In genomic region chr5:23789078-23789612, GRCm38 (mm10) we compare ENCODE assay signal across 15 mouse cellular contexts. TPM values are rescaled to one million over a fixed set of nuclear protein-coding genes. Genes with fewer than 3 reads are reported as not detected.
A peak's percentile ranks its signal among the peaks of the same experiment; 100 is the strongest.
DNase-seq lines count a peak whose midpoint lies in the region; ATAC-seq and TF ChIP-seq lines count a peak whose summit lies in the region.
"Had no signal": no experiment of that assay in that cellular context is flagged by ENCODE, and none has a peak within 500 bp of the region (broad histone marks: within the 10 kb centered on the region; RNA-seq: fewer than 3 reads in every experiment).

No protein-coding gene starts in this region.

- peaks cover 44% of the 10 kb centered on the region for H3K36me3 ChIP-seq in erythroblast, embryonic 14.5 days (ENCODE audit: control insufficient read depth)
- peaks cover 19% of the 10 kb centered on the region for H3K36me3 ChIP-seq in lung, embryonic 14.5 days (ENCODE audit: insufficient read depth)
- H3K36me3 ChIP-seq in lung, postnatal 0 days (ENCODE audit: insufficient read depth, low read length), result no peaks in the 10 kb centered on the region
- H3K36me3 ChIP-seq in liver, embryonic 12.5 days, result peaks cover 44% of the 10 kb centered on the region
- H3K36me3 ChIP-seq in thymus, adult 2 months (ENCODE audit: control insufficient read depth, insufficient read depth, low read length), result no peaks in the 10 kb centered on the region

- no peak overlapping the region for H3K9ac ChIP-seq in lung, embryonic 14.5 days
- no peak overlapping the region for H3K9ac ChIP-seq in lung, postnatal 0 days (replicated peaks; ENCODE audit: low read depth)
- peak overlapping the region; percentile 94 for H3K9ac ChIP-seq in liver, embryonic 12.5 days

- TF ChIP-seq EP300 in lung, postnatal 0 days (IDR thresholded peaks at IDR 0.05), result no peak

- no peak for TF ChIP-seq POLR2A in thymus, adult 2 months (IDR thresholded peaks at IDR 0.05; ENCODE audit: control insufficient read depth, extremely low read depth, insufficient read depth, low read length, poor library complexity)

- peaks cover 3% of the 10 kb centered on the region; the same call in 1 of the 2 replicates for H3K9me3 ChIP-seq in erythroblast, embryonic 14.5 days (ENCODE audit: control insufficient read depth, low read length)
- H3K9me3 ChIP-seq in lung, embryonic 14.5 days (ENCODE audit: low read depth, low read length), result no peaks in the 10 kb centered on the region
- H3K9me3 ChIP-seq in lung, postnatal 0 days (ENCODE audit: low read length), result no peaks in the 10 kb centered on the region
- no peaks in the 10 kb centered on the region for H3K9me3 ChIP-seq in liver, embryonic 12.5 days (replicated peaks)
- H3K9me3 ChIP-seq: midbrain, embryonic 12.5 days had no signal

- ATAC-seq in erythroblast, adult 5-6 weeks (replicated peaks; ENCODE audit: low FRiP score, poor library complexity, severe bottlenecking), result no peak
- no peak for ATAC-seq in lung, embryonic 14.5 days (ENCODE audit: insufficient read depth)
- ATAC-seq in lung, postnatal 0 days, result no peak
- peak; percentile 62; the same call in 1 of the 2 replicates for ATAC-seq in liver, embryonic 12.5 days
- ATAC-seq: hindbrain, postnatal 0 days had no signal

- H3K27me3 ChIP-seq in erythroblast, embryonic 14.5 days (ENCODE audit: control insufficient read depth), result no peaks in the 10 kb centered on the region
- H3K27me3 ChIP-seq in lung, embryonic 14.5 days (ENCODE audit: insufficient read depth, low read length), result no peaks in the 10 kb centered on the region
- no peaks in the 10 kb centered on the region for H3K27me3 ChIP-seq in lung, postnatal 0 days (replicated peaks; ENCODE audit: insufficient read depth, low read length)
- H3K27me3 ChIP-seq in liver, embryonic 12.5 days (replicated peaks), result no peaks in the 10 kb centered on the region
- H3K27me3 ChIP-seq in thymus, adult 2 months (ENCODE audit: control insufficient read depth, insufficient read depth, low read length), result no peaks in the 10 kb centered on the region
- H3K27me3 ChIP-seq: midbrain, embryonic 12.5 days had no signal

- DNase-seq in lung, embryonic 14.5 days, result no peak
- no peak for DNase-seq in lung, postnatal 0 days (ENCODE audit: low spot score)
- DNase-seq in urinary bladder, postnatal 36 days (ENCODE audit: low spot score in 2 of 2), result no peak
- no peak for DNase-seq in thymus, adult 2 months
- no peak for DNase-seq in cerebellum, adult 18-20 months
- DNase-seq: adrenal gland, adult 8-10 months; gastrocnemius, adult 2 months; kidney, postnatal 14 days; layer of hippocampus, postnatal 36 days; right cerebral cortex, postnatal 14 days had no signal

- peaks cover 33% of the 10 kb centered on the region for H3K4me1 ChIP-seq in erythroblast, embryonic 14.5 days (ENCODE audit: control insufficient read depth)
- H3K4me1 ChIP-seq in lung, embryonic 14.5 days (ENCODE audit: insufficient read depth), result 0 out of 2 replicates have a peak, but pooled peaks cover 4% of the 10 kb centered on the region
- 0 out of 2 replicates have a peak, but pooled peaks cover 5% of the 10 kb centered on the region for H3K4me1 ChIP-seq in lung, postnatal 0 days (ENCODE audit: insufficient read depth, low read depth, low read length)
- peaks cover 32% of the 10 kb centered on the region for H3K4me1 ChIP-seq in liver, embryonic 12.5 days
- peaks cover 3% of the 10 kb centered on the region; the same call in 1 of the 2 replicates for H3K4me1 ChIP-seq in thymus, adult 2 months (replicated peaks; ENCODE audit: control insufficient read depth, insufficient read depth, low read length)

- H3K4me2 ChIP-seq in lung, embryonic 14.5 days, result no peak overlapping the region
- H3K4me2 ChIP-seq in lung, postnatal 0 days (replicated peaks; ENCODE audit: low read depth, low read length), result no peak overlapping the region
- peak overlapping the region; percentile 69 for H3K4me2 ChIP-seq in liver, embryonic 12.5 days

- H3K27ac ChIP-seq in lung, embryonic 14.5 days (ENCODE audit: low read depth), result no peak overlapping the region
- no peak overlapping the region for H3K27ac ChIP-seq in lung, postnatal 0 days (ENCODE audit: low read length)
- H3K27ac ChIP-seq in liver, embryonic 12.5 days, result peak overlapping the region; percentile 87
- H3K27ac ChIP-seq in thymus, adult 2 months (ENCODE audit: control insufficient read depth, insufficient read depth, low read length), result no peak overlapping the region
- H3K27ac ChIP-seq: gastrocnemius, adult 2 months; hindbrain, postnatal 0 days; midbrain, embryonic 12.5 days had no signal

- 76% methylated on average over 4 of the region's 4 CpGs for WGBS in lung, embryonic 14.5 days
- WGBS in lung, postnatal 0 days, result 75% methylated on average over 4 of the region's 4 CpGs
- WGBS in liver, embryonic 12.5 days (ENCODE audit: insufficient replicate concordance), result 23% methylated on average over 4 of the region's 4 CpGs
- 91% methylated on average over 4 of the region's 4 CpGs for WGBS in thymus, adult 2 months

- peak; percentile 23; the same call in 1 of the 2 replicates for TF ChIP-seq CTCF in lung, embryonic 14.5 days (IDR thresholded peaks at IDR 0.05; ENCODE audit: low read depth)
- no peak for TF ChIP-seq CTCF in lung, postnatal 0 days (IDR thresholded peaks at IDR 0.05)
- no peak for TF ChIP-seq CTCF in thymus, adult 2 months (IDR thresholded peaks at IDR 0.05; ENCODE audit: borderline replicate concordance, control insufficient read depth, extremely low read depth, insufficient read depth, low read length, poor library complexity)

- peak overlapping the region; percentile 73 for H3K4me3 ChIP-seq in erythroblast, embryonic 14.5 days (replicated peaks)
- H3K4me3 ChIP-seq in lung, embryonic 14.5 days (ENCODE audit: low read depth, low read length), result no peak overlapping the region
- H3K4me3 ChIP-seq in lung, postnatal 0 days (ENCODE audit: low read depth, low read length), result no peak overlapping the region
- H3K4me3 ChIP-seq in liver, embryonic 12.5 days, result peak overlapping the region; percentile 83
- H3K4me3 ChIP-seq in thymus, adult 2 months (ENCODE audit: control insufficient read depth, insufficient read depth, low read length), result no peak overlapping the region

RNA-seq across cellular contexts. Expression of gene Rint1, which starts 1.6 kb away (rescaled TPM):
- 0.97 and 1.2 TPM in 2 replicates for polyA plus RNA-seq in erythroblast, embryonic 14.5 days (2012)
- total RNA-seq in erythroblast, adult 5-6 weeks (2015; ENCODE audit: low replicate concordance), result 11.3 and 13.6 TPM in 2 replicates
- total RNA-seq in erythroblast, adult 5-6 weeks (2017; ENCODE audit: low replicate concordance), result 15.7 and 28.4 TPM in 2 replicates
- polyA plus RNA-seq in lung, embryonic 14.5 days (2014; fragmentation: Nextera tagmentation; extraction: Ambion mirVana), result 28.1 and 32.7 TPM in 2 replicates
- polyA plus RNA-seq in lung, postnatal 0 days (2015; fragmentation: Nextera tagmentation; extraction: Ambion mirVana), result 19.7 and 21.3 TPM in 2 replicates
- polyA plus RNA-seq in liver, embryonic 12.5 days (2016; fragmentation: Nextera tagmentation; extraction: Ambion mirVana), result 35.5 and 35.9 TPM in 2 replicates
- 12.8 and 15.0 TPM in 2 replicates for polyA plus RNA-seq in thymus, adult 2 months (2012; rRNA removed)

RNA-seq across cellular contexts. Expression of gene Pus7, which starts 5.6 kb away (rescaled TPM):
- polyA plus RNA-seq in erythroblast, embryonic 14.5 days (2012), result 0.17 TPM in 2 replicates
- total RNA-seq in erythroblast, adult 5-6 weeks (2015; ENCODE audit: low replicate concordance), result 14.8 and 19.6 TPM in 2 replicates
- total RNA-seq in erythroblast, adult 5-6 weeks (2017; ENCODE audit: low replicate concordance), result 6.6 and 20.5 TPM in 2 replicates
- 34.1 and 37.2 TPM in 2 replicates for polyA plus RNA-seq in lung, embryonic 14.5 days (2014; fragmentation: Nextera tagmentation; extraction: Ambion mirVana)
- polyA plus RNA-seq in lung, postnatal 0 days (2015; fragmentation: Nextera tagmentation; extraction: Ambion mirVana), result 6.3 and 6.7 TPM in 2 replicates
- 35.6 and 37.6 TPM in 2 replicates for polyA plus RNA-seq in liver, embryonic 12.5 days (2016; fragmentation: Nextera tagmentation; extraction: Ambion mirVana)
- 4.7 and 4.9 TPM in 2 replicates for polyA plus RNA-seq in thymus, adult 2 months (2012; rRNA removed)

RNA-seq across cellular contexts. Expression of gene Tomm7, which starts 54.8 kb away (rescaled TPM):
- 0.81 and 1.7 TPM in 2 replicates for polyA plus RNA-seq in erythroblast, embryonic 14.5 days (2012)
- total RNA-seq in erythroblast, adult 5-6 weeks (2015; ENCODE audit: low replicate concordance), result 19.0 and 29.8 TPM in 2 replicates
- total RNA-seq in erythroblast, adult 5-6 weeks (2017; ENCODE audit: low replicate concordance), result 45.6 and 59.8 TPM in 2 replicates
- polyA plus RNA-seq in lung, embryonic 14.5 days (2014; fragmentation: Nextera tagmentation; extraction: Ambion mirVana), result 108 and 112 TPM in 2 replicates
- polyA plus RNA-seq in lung, postnatal 0 days (2015; fragmentation: Nextera tagmentation; extraction: Ambion mirVana), result 96.7 and 102 TPM in 2 replicates
- polyA plus RNA-seq in liver, embryonic 12.5 days (2016; fragmentation: Nextera tagmentation; extraction: Ambion mirVana), result 99.0 and 101 TPM in 2 replicates
- 35.5 and 43.3 TPM in 2 replicates for polyA plus RNA-seq in thymus, adult 2 months (2012; rRNA removed)

Comparison
In these comparisons a context has a peak if more than half of its experiments do, and no peak if none do; other contexts are left out.
1. H3K4me3 ChIP-seq: peak in erythroblast, embryonic 14.5 days (single experiment) and liver, embryonic 12.5 days (single experiment); none in lung, embryonic 14.5 days (single experiment), lung, postnatal 0 days (single experiment) and thymus, adult 2 months (single experiment).
2. RNA of gene Tomm7, which starts 54.8 kb away (polyA plus RNA-seq): 108 to 112 TPM in lung, embryonic 14.5 days, 96.7 to 102 TPM in lung, postnatal 0 days, 99.0 to 101 TPM in liver, embryonic 12.5 days and 35.5 to 43.3 TPM in thymus, adult 2 months; 0.81 to 1.7 TPM in erythroblast, embryonic 14.5 days; every median in the first group is over 10 times any median in the second.